Mouse (Mus musculus) stomach, embryonic 14.5 days (tissue): ENCODE measurements at regions not wholly inside any gene's neighbourhood (a gene's known extent, or its start where the extent isn't known, plus 50 kb on each side); places are given as distances from the start of the nearest gene placed in this dataset.

Source experiments
- ATAC-seq: fragments of 200-750 bp; cut with Nextera tagmentation; 2 replicates; pipeline ENCODE4 v1.8.0; 2017; ENCODE audit warnings: low read depth, moderate TSS enrichment; ENCODE audit not compliant: insufficient number of reproducible peaks, insufficient read depth, low FRiP score
- H3K27ac ChIP-seq: fragments of 300-500 bp; sonication (generic); 2 replicates; pipeline ENCODE4 v1.5.1; 2014; ENCODE audit warnings: mild to moderate bottlenecking, low read length, moderate library complexity, mixed read lengths
- H3K27me3 ChIP-seq: fragments of 300-500 bp; sonication (generic); 2 replicates; pipeline ENCODE4 v1.6.1; 2014; ENCODE audit warnings: low read length, control low read depth, mixed read lengths; ENCODE audit not compliant: control insufficient read depth, insufficient read depth
- H3K36me3 ChIP-seq: fragments of 300-500 bp; sonication (generic); 2 replicates; pipeline ENCODE4 v1.6.1; 2014; ENCODE audit warnings: mild to moderate bottlenecking, control low read depth, low read length, moderate library complexity, mixed read lengths; ENCODE audit not compliant: control insufficient read depth, insufficient read depth
- H3K4me1 ChIP-seq: fragments of 300-500 bp; sonication (generic); 2 replicates; pipeline ENCODE4 v1.6.1; 2014; ENCODE audit warnings: low read length, control low read depth, mixed read lengths; ENCODE audit not compliant: control insufficient read depth, insufficient read depth
- H3K4me2 ChIP-seq: fragments of 300-500 bp; sonication (generic); replicated peaks from 2 replicates; pipeline ENCODE4 v1.6.1; 2014; ENCODE audit warnings: low read depth, low read length, control low read depth
- H3K4me3 ChIP-seq: fragments of 300-500 bp; sonication (generic); 2 replicates; pipeline ENCODE4 v1.5.1; 2014; ENCODE audit warnings: low read depth, low read length, control low read depth
- H3K9ac ChIP-seq: fragments of 300-500 bp; sonication (generic); replicated peaks from 2 replicates; pipeline ENCODE4 v1.6.1; 2014; ENCODE audit warnings: low read depth, mild to moderate bottlenecking, control low read depth, low read length, moderate library complexity, mixed read lengths
- H3K9me3 ChIP-seq: fragments of 300-500 bp; sonication (generic); 2 replicates; pipeline ENCODE4 v1.6.1; 2016; ENCODE audit warnings: low read depth, low read length, control low read depth; ENCODE audit not compliant: control insufficient read depth
- WGBS: fragments of 180-500 bp; shearing (Covaris S2); extraction: QIAGEN DNeasy Blood & Tissue Kit; methylation state at CpG from one replicate; pipeline ENCODE4 v1.1.7; 2014; 5-methylcytosine and 5-hydroxymethylcytosine counted together

- no peak overlapping the region for H3K4me3 ChIP-seq
- ATAC-seq, result no peak
- WGBS, result 78% methylated on average over 20 of the region's 20 CpGs
These were observed 248.3 kb downstream of the Zfp36l1 start for GRCm38 (mm10) chr12:79864346-79865178.

More at GRCm38 (mm10) chr12:79864346-79865178, 248.3 kb downstream of the Zfp36l1 start:
- Histone ChIP-seq H3K9ac (no peak overlapping the region), H3K9me3 (peaks cover 3% of the 10 kb centered on the region; the same call in 1 of the 2 replicates), H3K27ac (peak overlapping the region; percentile 59; the same call in 1 of the 2 replicates), H3K4me2 (no peak overlapping the region), H3K36me3 (no peaks in the 10 kb centered on the region), H3K4me1 (peaks cover 14% of the 10 kb centered on the region), H3K27me3 (no peaks in the 10 kb centered on the region)
